Mouse (Mus musculus) forebrain, postnatal 0 days (tissue): ENCODE measurements around the gene Zan. TPM values are rescaled to one million over a fixed set of nuclear protein-coding genes. Genes with fewer than 3 reads are reported as not detected.
A peak's percentile ranks its signal among the peaks of the same experiment; 100 is the strongest.
"Not testable (repeated sequence)": the region's sequence is repeated elsewhere in the genome, so short reads cannot be mapped to it uniquely, and the experiment has no call there.

Experiments used
- ATAC-seq: fragments of 200-750 bp; cut with Nextera tagmentation; 2 replicates; pipeline ENCODE4 v1.8.0; 2017; ENCODE audit warnings: mild to moderate bottlenecking, moderate library complexity
- DNase-seq: peaks from one replicate; pipeline ENCODE4 v3.0.0-alpha.2; 2015
- H3K27ac ChIP-seq: fragments of 300-500 bp; sonication (generic); 2 replicates; pipeline ENCODE4 v1.5.1; 2014; ENCODE audit warnings: low read depth, mild to moderate bottlenecking, antibody characterized with exemption, low read length, moderate library complexity, mixed read lengths
- H3K27me3 ChIP-seq: fragments of 300-500 bp; sonication (generic); 2 replicates; pipeline ENCODE4 v1.6.1; 2014; ENCODE audit warnings: mild to moderate bottlenecking, low read length, mixed read lengths; ENCODE audit not compliant: insufficient read depth
- H3K36me3 ChIP-seq: fragments of 300-500 bp; sonication (generic); 2 replicates; pipeline ENCODE4 v1.6.1; 2014; ENCODE audit warnings: mild to moderate bottlenecking, moderate library complexity; ENCODE audit not compliant: insufficient read depth
- H3K4me1 ChIP-seq: fragments of 300-500 bp; sonication (generic); 2 replicates; pipeline ENCODE4 v1.6.1; 2014; ENCODE audit warnings: antibody characterized with exemption; ENCODE audit not compliant: insufficient read depth
- H3K4me2 ChIP-seq: fragments of 300-500 bp; sonication (generic); 2 replicates; pipeline ENCODE4 v1.6.1; 2014; ENCODE audit warnings: low read depth, mild to moderate bottlenecking, moderate library complexity
- H3K4me3 ChIP-seq: fragments of 300-500 bp; sonication (generic); 2 replicates; pipeline ENCODE4 v1.5.1; 2014; ENCODE audit warnings: low read depth, low read length, mixed read lengths
- H3K9ac ChIP-seq: fragments of 300-500 bp; sonication (generic); 2 replicates; pipeline ENCODE4 v1.6.1; 2014; ENCODE audit warnings: mild to moderate bottlenecking
- H3K9me3 ChIP-seq: fragments of 300-500 bp; sonication (generic); 2 replicates; pipeline ENCODE4 v1.6.1; 2016; ENCODE audit warnings: low read length
- CTCF ChIP-seq: sonication (generic); IDR thresholded peaks from 2 replicates; pipeline ENCODE4 v1.5.1; 2016; ENCODE audit warnings: antibody characterized with exemption, control low read depth, low read depth
- WGBS: fragments of 180-500 bp; shearing (Covaris S2); extraction: QIAGEN DNeasy Blood & Tissue Kit; methylation state at CpG from one replicate; pipeline ENCODE4 v1.1.7; 2014; 5-methylcytosine and 5-hydroxymethylcytosine counted together
- polyA plus RNA-seq: library from polyadenylated mRNA; unstranded; fragments of >200 nt; fragmentation: Nextera tagmentation; extraction: Ambion mirVana; gene quantifications from 2 replicates; pipeline ENCODE4 v1.2.1, GENCODE M21; 2015
- total RNA-seq: library from RNA; depleted of rRNA; stranded (reverse); fragments of >200 nt; gene quantifications from 2 replicates; pipeline ENCODE4 v1.2.3, GENCODE M21; 2014

The Zan gene
- total and polyA plus RNA-seq, 2 experiments from 2014 or later = 0.08 to 0.62 TPM

DNA sequence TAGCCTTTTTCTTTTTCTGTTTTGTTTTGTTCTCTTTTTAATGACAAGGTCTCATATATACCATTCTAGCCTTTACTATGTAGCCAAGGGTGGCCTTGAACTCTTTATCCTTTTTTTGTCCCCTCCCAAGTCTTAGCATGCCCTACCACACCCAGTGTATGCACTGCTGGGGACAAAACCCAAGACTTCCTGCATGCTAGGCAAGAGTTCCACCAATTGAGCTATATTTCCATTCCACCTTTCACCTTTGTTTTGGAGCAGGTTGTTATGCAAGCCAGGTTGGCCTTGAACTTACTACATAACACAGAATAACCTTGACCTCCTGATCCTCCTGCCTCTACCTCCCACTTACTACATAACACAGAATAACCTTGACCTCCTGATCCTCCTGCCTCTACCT, 31.3 kb downstream of the Zan start:
- H3K4me3 ChIP-seq = no peak overlapping the region
- H3K4me1 ChIP-seq = no peaks in the 10 kb centered on the region
- ATAC-seq = no peak
- no peak overlapping the region for H3K4me2 ChIP-seq
- no peaks in the 10 kb centered on the region for H3K36me3 ChIP-seq
- TF ChIP-seq CTCF = no peak
- H3K27ac ChIP-seq = no peak overlapping the region
- no peak overlapping the region for H3K9ac ChIP-seq
- H3K9me3 ChIP-seq = no peaks in the 10 kb centered on the region
- DNase-seq = no peak
- H3K27me3 ChIP-seq = no peaks in the 10 kb centered on the region

DNA sequence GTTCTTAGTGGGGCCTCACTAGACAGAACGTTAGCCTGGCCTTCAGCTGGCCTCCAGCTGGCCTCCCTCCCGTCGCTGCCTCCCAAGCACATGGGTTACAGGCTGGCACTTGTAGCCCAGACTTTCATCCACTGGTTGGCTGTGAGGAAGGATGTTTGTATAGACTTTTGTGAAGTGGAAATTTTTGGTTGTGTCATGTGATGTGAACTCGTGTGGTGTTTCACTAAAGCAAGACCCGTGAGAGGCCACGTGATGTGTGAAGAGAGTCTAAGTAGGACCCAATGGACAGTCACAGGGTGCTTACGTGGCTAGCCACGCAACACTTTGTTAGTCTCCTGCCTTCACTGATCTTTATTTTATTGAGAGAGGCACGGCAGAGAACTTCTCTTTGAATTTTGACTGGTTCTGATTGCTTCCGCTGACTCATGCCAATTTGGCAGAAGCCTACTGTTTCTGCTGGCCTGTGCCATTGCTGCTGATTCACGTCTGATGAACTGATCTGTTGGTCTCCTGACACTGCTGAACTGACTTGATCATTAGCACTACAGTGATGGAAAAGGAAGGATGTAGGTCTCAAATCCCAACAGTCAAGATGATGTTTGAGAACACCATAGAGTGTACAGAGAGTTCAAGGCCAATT, 36.5 kb downstream of the Zan start:
- Histone ChIP-seq H3K9me3 (no peaks in the 10 kb centered on the region), H3K36me3 (no peaks in the 10 kb centered on the region), H3K4me2 (no peak overlapping the region), H3K27ac (no peak overlapping the region), H3K9ac (no peak overlapping the region), H3K4me3 (no peak overlapping the region), H3K4me1 (no peaks in the 10 kb centered on the region), H3K27me3 (no peaks in the 10 kb centered on the region)
- WGBS = 68% methylated on average over 11 of the region's 11 CpGs
- DNase-seq (no peak), ATAC-seq (no peak)
- no peak for TF ChIP-seq CTCF

DNA sequence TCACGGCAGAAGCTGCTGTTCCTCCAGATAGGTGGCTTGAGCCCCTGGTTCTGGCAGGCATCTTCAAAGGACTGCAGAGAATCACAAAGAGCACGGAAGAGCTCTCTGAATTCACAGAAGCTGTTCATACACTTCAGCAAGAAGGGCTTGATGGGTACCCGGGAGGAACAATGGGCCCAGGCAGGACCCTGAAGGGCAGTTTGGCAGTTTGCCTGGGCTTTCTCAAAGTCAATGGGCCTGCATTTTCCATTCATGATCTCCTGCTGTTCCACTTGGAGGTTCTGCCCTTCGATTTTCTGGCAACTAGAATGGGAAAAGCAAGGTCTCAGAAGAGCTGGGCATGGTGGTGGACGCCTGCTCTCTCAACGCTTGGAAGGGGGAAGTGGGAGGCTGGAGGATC, 43.0 kb downstream of the Zan start:
- Histone ChIP-seq H3K27me3 (no peaks in the 10 kb centered on the region), H3K27ac (no peak overlapping the region), H3K4me3 (no peak overlapping the region), H3K4me1 (no peaks in the 10 kb centered on the region), H3K4me2 (no peak overlapping the region), H3K36me3 (no peaks in the 10 kb centered on the region), H3K9ac (no peak overlapping the region), H3K9me3 (no peaks in the 10 kb centered on the region)
- ATAC-seq (peak; percentile 45; the same call in 1 of the 2 replicates), DNase-seq (peak; percentile 47)
- no peak for TF ChIP-seq CTCF
- WGBS = 11% methylated on average over 6 of the region's 6 CpGs

DNA sequence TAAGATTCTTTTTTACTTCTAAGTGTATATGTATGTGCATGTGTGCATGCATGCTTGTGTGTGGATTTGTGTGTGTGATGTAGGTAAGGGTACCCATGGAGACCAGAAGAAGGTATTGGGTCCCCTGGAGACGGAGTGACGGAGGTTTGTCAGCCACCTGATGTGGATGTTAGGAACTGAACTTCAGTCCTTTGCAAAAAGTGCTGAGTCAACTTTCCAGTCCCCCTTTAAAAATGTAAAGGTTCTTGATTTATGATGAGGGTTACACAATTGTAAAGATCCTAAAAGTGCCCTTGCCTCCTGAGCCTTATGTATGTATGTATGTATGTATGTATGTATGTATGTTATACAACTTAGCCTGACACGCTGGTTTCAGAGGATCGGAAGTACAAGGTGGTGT, 46.5 kb downstream of the Zan start:
- H3K27me3 ChIP-seq, DNase-seq, ATAC-seq, H3K4me1 ChIP-seq, H3K4me2 ChIP-seq, H3K9me3 ChIP-seq, H3K9ac ChIP-seq, H3K27ac ChIP-seq, H3K36me3 ChIP-seq, H3K4me3 ChIP-seq: not testable (repeated sequence)
- WGBS = 90% methylated on average over 4 of the region's 4 CpGs

DNA sequence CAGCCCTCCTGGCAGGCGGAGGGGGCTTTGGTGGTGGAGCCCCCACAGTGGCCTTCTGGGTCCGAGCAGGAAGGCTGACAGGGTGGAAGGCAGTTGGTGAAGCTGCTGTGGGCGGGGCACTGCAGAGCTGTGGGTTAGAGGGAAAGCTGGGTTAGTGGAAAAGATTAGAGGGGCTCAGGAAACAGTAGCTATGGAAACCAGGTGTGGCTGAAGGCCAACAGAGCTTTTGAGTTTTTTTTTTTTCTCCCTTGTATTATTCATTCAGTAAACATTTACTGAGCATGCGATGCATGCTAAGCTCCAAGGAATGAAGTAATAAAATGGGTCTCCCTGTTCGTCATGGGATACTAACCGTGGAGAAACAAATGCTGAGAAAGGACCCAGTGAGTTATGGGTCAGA, 51.2 kb downstream of the Zan start:
- H3K36me3 ChIP-seq = no peaks in the 10 kb centered on the region
- peak; percentile 37 for DNase-seq
- H3K4me3 ChIP-seq = no peak overlapping the region
- TF ChIP-seq CTCF = no peak
- H3K27me3 ChIP-seq = no peaks in the 10 kb centered on the region
- H3K9ac ChIP-seq = no peak overlapping the region
- H3K9me3 ChIP-seq = no peaks in the 10 kb centered on the region
- no peak overlapping the region for H3K27ac ChIP-seq
- WGBS = 48% methylated on average over 6 of the region's 6 CpGs
- no peaks in the 10 kb centered on the region for H3K4me1 ChIP-seq
- H3K4me2 ChIP-seq = no peak overlapping the region
- ATAC-seq = no peak

DNA sequence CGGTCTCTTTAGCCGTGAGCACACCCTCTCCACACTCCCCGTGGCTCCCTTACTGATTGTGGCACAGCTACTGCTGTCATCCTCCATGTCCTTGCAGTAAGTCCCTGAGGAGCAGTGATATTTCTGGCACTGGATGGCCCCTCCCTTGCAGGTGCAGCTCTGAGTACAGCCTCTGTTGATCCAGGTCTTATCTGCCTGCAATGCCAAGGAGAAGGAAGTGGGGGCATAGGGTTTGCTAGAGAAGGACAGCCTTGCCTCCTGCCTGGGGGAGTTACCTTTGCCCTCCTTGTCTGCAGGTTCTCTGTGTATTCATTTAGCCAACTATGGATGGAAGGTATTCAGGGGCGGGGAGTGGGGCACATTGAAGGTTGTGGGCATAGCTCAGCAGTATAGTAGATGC, 57.0 kb downstream of the Zan start:
- DNase-seq (no peak), ATAC-seq (no peak)
- Histone ChIP-seq H3K27me3 (no peaks in the 10 kb centered on the region), H3K9ac (no peak overlapping the region), H3K4me3 (no peak overlapping the region), H3K4me1 (no peaks in the 10 kb centered on the region), H3K4me2 (no peak overlapping the region), H3K27ac (no peak overlapping the region), H3K9me3 (no peaks in the 10 kb centered on the region), H3K36me3 (no peaks in the 10 kb centered on the region)
- no peak for TF ChIP-seq CTCF
- WGBS = 83% methylated on average over 4 of the region's 4 CpGs

DNA sequence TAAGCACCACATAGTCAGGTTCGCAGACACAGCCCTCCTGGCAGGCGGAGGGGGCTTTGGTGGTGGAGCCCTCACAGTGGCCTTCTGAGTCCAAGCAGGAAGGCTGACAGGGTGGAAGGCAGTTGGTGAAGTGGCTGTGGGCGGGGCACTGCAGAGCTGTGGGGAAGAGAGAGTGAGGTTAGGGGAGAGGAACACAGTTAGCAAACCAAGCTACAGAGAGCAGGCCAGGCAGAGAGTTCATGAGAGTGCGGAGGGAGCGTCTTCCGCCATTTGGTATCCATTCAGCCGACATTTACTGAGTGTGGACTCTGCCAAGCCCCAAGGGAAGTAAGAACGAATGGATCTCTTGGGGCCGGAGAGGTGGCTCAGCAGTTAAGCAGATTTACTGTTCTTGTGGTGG, 57.8 kb downstream of the Zan start:
- Histone ChIP-seq H3K9ac (no peak overlapping the region), H3K4me1 (no peaks in the 10 kb centered on the region), H3K4me3 (no peak overlapping the region), H3K36me3 (no peaks in the 10 kb centered on the region), H3K9me3 (no peaks in the 10 kb centered on the region), H3K27ac (no peak overlapping the region), H3K4me2 (no peak overlapping the region), H3K27me3 (no peaks in the 10 kb centered on the region)
- no peak for DNase-seq
- 78% methylated on average over 9 of the region's 9 CpGs for WGBS
- no peak for TF ChIP-seq CTCF
- no peak for ATAC-seq

DNA sequence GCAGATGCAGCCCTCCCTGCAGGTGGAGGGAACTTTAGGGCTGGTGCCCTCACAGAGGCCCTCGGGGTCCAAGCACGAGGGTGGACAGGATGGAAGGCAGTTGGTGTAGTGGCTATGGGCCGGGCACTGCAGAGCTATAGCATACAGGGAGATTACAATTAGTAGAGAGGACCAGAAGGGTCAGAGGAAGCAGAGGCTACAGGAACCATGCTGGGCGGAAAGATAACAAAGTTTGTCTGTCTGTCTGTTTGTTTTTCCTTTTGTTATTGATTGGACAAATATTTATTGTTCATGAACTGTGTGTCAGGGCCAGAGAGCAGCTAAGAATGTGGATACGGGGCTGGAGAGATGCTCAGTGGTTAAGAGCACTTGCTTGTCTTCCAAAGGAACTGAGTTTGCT, 62.6 kb downstream of the Zan start:
- Histone ChIP-seq H3K4me3 (no peak overlapping the region), H3K4me2 (no peak overlapping the region), H3K4me1 (no peaks in the 10 kb centered on the region), H3K27me3 (no peaks in the 10 kb centered on the region), H3K27ac (no peak overlapping the region), H3K9me3 (no peaks in the 10 kb centered on the region), H3K36me3 (no peaks in the 10 kb centered on the region), H3K9ac (no peak overlapping the region)
- no peak for DNase-seq
- ATAC-seq = no peak
- 63% methylated on average over 5 of the region's 5 CpGs for WGBS
- no peak for TF ChIP-seq CTCF
